Mouse (Mus musculus): Measurements from ENCODE around the gene Sfpq.

Sfpq gene

GRCm38 (mm10) chr4:127027228-127028190, 6.4 kb downstream of the Sfpq start:
- peak; percentile 64 for DNase-seq (ENCODE audit: low spot score)

GRCm38 (mm10) chr4:127037158-127037557, 16.0 kb downstream of the Sfpq start:
- DNase-seq (ENCODE audit: low spot score): no peak

DNA sequence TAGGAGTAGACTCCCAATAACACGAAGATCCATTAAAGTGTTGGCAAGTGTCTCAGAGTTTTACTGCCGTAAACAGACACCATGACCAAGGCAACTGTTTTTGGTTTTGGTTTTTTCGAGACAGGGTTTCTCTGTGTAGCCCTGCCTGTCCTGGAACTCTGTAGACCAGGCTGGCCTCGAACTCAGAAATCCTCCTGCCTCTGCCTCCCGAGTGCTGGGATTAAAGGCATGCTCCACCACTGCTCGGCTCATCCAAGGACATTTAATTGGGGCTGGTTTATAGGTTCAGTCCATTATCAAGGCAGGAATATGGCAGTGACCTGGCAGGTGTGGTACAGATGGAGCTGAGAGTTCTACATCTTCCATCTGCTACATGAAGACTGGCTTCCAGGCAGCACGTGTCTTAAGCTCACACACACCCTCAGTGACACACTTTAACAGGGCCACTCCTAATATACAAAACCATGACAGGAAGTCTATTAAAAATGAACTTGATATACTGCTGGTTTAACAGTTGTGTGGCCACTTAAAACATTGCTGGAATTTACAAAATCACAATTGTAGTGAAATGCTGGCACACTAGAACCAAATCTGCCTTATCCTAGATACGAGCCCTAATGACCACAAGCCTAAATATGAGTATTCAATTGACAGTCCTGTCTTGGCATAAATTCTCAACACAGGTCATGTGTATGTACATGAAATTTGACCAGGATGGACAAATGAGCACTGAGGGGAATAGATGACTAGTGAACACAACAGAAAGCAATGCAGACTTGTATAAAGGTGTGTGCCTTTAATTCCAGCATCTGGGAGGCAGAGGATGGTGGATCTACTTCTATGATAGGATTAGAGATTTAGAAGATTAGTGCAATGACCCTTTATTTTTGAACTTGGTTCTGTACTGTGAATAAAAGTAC, 17.0 kb downstream of the Sfpq start:
- no peak for DNase-seq (ENCODE audit: low spot score)

DNA sequence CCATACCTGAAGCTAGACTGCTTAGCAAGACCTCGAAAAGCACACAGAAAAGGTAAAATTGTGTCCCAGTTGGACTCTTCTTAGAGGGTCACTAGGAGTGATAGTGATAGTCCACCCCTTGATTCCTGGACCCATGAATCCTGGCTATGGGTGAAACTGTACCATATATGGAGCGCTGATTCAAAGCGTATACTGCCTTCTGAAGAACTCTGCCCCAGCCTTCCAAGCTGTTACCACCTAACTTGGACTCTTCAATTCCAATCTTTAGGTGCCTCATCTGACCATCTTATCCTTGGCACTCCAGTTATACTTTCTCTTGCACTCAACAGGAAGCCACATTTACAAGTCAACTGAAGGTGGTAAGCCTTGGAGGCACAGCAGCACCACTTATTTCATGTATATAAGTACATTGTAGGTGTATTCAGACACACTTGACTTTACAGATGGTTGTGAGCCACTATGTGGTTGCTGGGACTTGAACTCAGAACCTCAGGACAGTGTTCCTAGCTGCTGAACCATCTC, 17.8 kb downstream of the Sfpq start:
- no peak for DNase-seq (ENCODE audit: low spot score)

DNA sequence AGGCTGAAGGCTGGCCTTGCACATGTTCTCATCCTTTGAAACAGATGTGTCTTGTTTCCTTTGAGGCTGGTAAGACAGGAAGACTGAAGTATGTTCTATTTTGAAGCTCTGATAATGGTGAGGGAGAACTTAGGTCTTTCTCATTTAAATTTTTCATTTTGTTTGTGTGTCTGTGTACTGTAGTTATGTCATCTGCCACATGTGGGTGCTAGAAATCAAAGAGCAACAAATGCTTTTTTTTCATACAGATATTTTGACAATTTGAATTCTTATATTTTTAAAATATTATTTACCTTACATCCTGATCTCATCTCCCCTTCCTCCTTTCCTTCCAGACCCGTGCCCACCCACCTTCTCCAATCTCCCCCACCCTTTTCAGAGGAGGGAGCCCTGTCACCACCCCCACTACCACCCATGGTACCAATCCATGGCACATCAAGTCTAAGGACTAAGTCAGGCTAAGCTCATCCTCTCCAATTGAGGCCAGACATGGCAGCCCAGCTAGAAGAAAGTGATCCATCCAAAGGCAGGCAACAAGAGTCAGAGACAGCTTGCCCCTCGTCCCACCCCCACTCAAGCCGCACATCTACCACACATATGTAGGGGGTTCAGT, 18.9 kb downstream of the Sfpq start:
- no peak for DNase-seq (ENCODE audit: low spot score)

DNA sequence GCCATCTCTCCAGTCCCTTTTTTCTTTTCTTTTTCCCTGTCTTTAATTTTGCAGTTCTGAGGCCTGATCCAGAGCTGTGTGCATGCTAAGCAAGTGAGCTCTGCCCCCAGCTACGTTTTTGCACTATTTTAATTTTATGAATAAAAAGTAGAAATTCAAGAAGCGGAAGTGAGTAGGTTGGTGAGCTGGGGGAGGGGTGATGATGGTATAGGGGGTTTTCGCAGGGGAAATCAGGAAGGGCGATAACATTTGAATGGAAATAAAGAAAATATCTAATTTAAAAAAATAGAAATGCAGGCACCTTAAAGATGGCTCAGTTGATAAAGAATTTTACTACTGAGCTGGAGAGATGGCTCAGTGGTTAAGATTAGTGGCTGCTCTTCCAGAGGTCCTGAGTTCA, 22.4 kb downstream of the Sfpq start:
- no peak for DNase-seq (ENCODE audit: low spot score)

GRCm38 (mm10) chr4:127051121-127051520, 30.0 kb downstream of the Sfpq start:
- DNase-seq (ENCODE audit: low spot score): no peak

- DNase-seq (ENCODE audit: low spot score): no peak
Observed at GRCm38 (mm10) chr4:127053071-127053470, 31.9 kb downstream of the Sfpq start.

DNA sequence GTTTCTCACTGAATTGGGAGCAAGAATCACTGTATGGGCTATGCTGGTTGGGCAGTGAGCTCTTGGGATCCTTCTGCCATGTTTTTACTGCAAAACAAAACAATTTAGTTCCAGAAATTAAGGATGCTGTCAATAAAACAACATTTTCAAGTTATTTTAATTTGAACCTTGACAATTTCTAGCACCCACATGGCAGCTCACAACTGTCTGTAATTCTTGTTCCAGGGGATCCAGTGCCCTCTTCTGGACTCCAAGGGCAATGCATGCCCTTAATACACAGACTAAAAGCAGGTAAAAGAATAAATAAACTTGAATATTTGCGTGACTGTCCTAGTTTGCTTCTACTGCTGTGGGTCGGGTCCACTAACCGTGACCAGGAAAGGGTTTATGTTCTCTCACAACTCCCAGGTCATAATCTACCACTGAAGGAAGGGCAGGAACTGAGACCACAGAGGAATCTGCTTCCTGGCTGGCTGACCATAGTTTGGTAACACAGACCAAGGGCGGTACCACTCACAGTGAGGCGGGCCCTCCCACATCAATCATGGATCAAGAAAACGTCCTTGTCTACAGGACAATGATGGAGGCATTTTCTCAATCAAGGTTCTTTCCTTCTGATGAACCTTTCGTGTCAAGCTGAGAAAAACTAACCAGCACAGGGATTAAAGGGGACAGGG, 33.5 kb downstream of the Sfpq start:
- DNase-seq (ENCODE audit: low spot score): no peak

- DNase-seq (ENCODE audit: low spot score): peak; percentile 91
Observed at GRCm38 (mm10) chr4:127060585-127061290, 39.6 kb downstream of the Sfpq start, which contains the start of gene Zmym1. Zmym1 (minus strand) TSS chr4:127061152.

DNA sequence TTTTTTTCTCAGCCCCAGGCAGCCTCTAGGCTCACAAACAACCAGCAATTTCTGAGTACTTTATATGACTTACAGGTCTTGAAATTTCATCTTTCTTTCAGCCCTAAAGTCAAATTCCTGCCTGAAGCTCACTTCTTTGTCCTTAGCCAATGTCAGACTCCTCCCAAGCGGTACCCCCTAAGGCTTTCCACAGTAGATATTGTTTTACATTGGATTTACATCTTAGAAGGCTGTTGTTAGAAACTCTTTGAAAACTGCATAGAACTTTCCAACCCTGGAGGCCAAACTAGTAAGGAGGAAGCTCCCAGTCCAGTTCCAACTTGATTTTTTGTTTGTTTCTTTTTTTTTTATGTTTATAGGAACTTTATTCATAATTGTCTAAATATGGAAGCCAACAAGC, 42.9 kb downstream of the Sfpq start:
- no peak for DNase-seq (ENCODE audit: low spot score)

DNA sequence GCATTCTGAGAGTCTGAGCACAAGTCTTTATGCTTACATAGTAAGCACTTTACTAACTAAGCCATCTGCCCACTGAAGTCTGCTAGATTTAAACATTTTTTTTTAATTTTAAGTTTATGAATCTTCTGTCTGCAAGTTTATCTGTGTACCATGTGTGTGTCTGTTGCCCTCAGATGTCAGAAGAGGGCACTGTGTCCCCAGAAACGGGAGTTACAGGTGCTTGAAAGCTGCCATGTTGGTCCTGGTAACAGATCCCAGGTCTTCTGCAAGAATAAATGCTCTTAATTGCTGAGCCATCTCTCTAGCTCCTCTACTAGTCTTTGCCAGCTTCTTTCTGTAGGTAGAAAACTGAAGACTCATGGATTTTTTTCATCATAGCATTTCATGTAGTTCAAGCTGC, 53.8 kb downstream of the Sfpq start:
- no peak for DNase-seq (ENCODE audit: low spot score)

DNA sequence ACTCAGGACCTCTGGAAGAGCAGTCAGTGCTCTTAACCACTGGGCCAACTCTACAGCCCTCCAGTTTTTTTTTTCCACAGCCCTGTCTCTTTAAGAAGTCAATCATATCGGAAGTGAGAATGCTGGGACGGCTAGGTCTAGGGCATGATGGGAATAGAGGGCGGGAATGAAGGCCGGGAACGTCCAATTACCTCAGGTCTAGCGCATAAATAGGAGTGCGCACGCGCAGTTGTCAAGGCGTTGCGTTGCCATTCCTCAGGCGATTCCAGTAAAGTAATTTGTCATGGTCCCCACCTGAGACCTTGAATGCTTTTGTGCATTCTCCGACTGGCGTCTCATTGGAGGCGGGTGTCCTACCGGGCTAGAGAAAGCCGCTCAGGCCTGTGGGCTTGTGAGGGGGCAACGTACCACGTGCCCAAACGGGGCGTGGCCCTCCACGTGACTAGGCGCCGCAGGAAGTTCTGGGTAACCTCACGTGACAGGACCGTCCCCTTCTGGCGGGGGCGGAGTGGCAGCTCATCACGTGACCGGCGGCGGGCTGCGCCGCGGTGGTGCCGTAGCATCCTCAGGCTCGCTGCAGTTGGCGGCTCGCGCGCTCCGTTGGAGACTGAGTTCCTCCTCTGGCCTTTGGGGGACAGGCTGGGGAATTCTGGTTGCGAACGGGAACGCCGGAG, 55.9 kb downstream of the Sfpq start, which contains the start of gene Zmym6:
Gene Zmym6 (plus strand): TSS at position 509 of the 674 bp plus-strand sequence.
- peak; percentile 99 for DNase-seq (ENCODE audit: low spot score)

GRCm38 (mm10) chr4:127080806-127081205, 59.7 kb downstream of the Sfpq start:
- DNase-seq (ENCODE audit: low spot score): no peak

- no peak for DNase-seq (ENCODE audit: low spot score)
Observed at GRCm38 (mm10) chr4:127083131-127083530, 62.0 kb downstream of the Sfpq start.

GRCm38 (mm10) chr4:127085761-127086160, 64.6 kb downstream of the Sfpq start:
- DNase-seq (ENCODE audit: low spot score): no peak

Measured in embryo, embryonic 10 days (tissue).